Comparison of ENCODE assay signal across 19 mouse cellular contexts in genomic region chr11:32589201-32589600, GRCm38 (mm10). TPM values are rescaled to one million over a fixed set of nuclear protein-coding genes. Genes with fewer than 3 reads are reported as not detected.
DNase-seq lines count a peak whose midpoint lies in the region; ATAC-seq and TF ChIP-seq lines count a peak whose summit lies in the region.
"Had no signal": no experiment of that assay in that cellular context is flagged by ENCODE, and none has a peak within 500 bp of the region (broad histone marks: within the 10 kb centered on the region; RNA-seq: fewer than 3 reads in every experiment).

No protein-coding gene starts in this region.

- peak; percentile 14 for DNase-seq in gastrocnemius, adult 2 months
- DNase-seq in gastrocnemius, postnatal 10 days: no peak
- DNase-seq in midbrain, embryonic 10.5 days (ENCODE audit: low spot score): no peak
- DNase-seq: adrenal gland, adult 2 months; adrenal gland, postnatal 10 days; adrenal gland, postnatal 25 days; embryo, embryonic 11 days had no signal

- H3K4me2 ChIP-seq in midbrain, embryonic 16.5 days (ENCODE audit: low read length): no peak overlapping the region
- H3K4me2 ChIP-seq in neural tube, embryonic 13.5 days: no peak overlapping the region
- H3K4me2 ChIP-seq in neural tube, embryonic 15.5 days: no peak overlapping the region
- H3K4me2 ChIP-seq: embryonic facial prominence, embryonic 13.5 days; embryonic facial prominence, embryonic 15.5 days; forebrain, embryonic 12.5 days had no signal

- no peak for ATAC-seq in midbrain, embryonic 16.5 days
- ATAC-seq in neural tube, embryonic 13.5 days (ENCODE audit: low read depth): no peak
- no peak for ATAC-seq in neural tube, embryonic 15.5 days (ENCODE audit: low FRiP score)

- no peaks in the 10 kb centered on the region for H3K9me3 ChIP-seq in midbrain, embryonic 10.5 days (replicated peaks)
- no peaks in the 10 kb centered on the region for H3K9me3 ChIP-seq in midbrain, embryonic 16.5 days (replicated peaks; ENCODE audit: control insufficient read depth, low read length, poor library complexity, severe bottlenecking)
- no peaks in the 10 kb centered on the region for H3K9me3 ChIP-seq in neural tube, embryonic 13.5 days
- no peaks in the 10 kb centered on the region for H3K9me3 ChIP-seq in neural tube, embryonic 15.5 days (replicated peaks)
- H3K9me3 ChIP-seq: embryonic facial prominence, embryonic 13.5 days; embryonic facial prominence, embryonic 15.5 days; forebrain, embryonic 10.5 days; forebrain, embryonic 12.5 days had no signal

- H3K9ac ChIP-seq in midbrain, embryonic 16.5 days (ENCODE audit: low read depth, low read length): no peak overlapping the region
- H3K9ac ChIP-seq in neural tube, embryonic 13.5 days: peak overlapping the region; percentile 48; the same call in 1 of the 2 replicates
- no peak overlapping the region for H3K9ac ChIP-seq in neural tube, embryonic 15.5 days (replicated peaks)
- H3K9ac ChIP-seq: embryonic facial prominence, embryonic 15.5 days; forebrain, embryonic 12.5 days had no signal

- no peak overlapping the region for H3K27ac ChIP-seq in gastrocnemius, adult 2 months
- H3K27ac ChIP-seq in midbrain, embryonic 10.5 days (replicated peaks): 0 out of 2 replicates have a peak overlapping the region, but pooled peaks have one; percentile 52
- H3K27ac ChIP-seq in midbrain, embryonic 16.5 days (ENCODE audit: low read length): no peak overlapping the region
- H3K27ac ChIP-seq in neural tube, embryonic 13.5 days (replicated peaks): no peak overlapping the region
- no peak overlapping the region for H3K27ac ChIP-seq in neural tube, embryonic 15.5 days (replicated peaks)
- H3K27ac ChIP-seq: embryonic facial prominence, embryonic 13.5 days; embryonic facial prominence, embryonic 15.5 days; forebrain, embryonic 12.5 days had no signal

- no peaks in the 10 kb centered on the region for H3K27me3 ChIP-seq in midbrain, embryonic 10.5 days (ENCODE audit: low read depth, poor library complexity, severe bottlenecking)
- no peaks in the 10 kb centered on the region for H3K27me3 ChIP-seq in midbrain, embryonic 16.5 days (ENCODE audit: control insufficient read depth, insufficient read depth, low read depth, low read length)
- no peaks in the 10 kb centered on the region for H3K27me3 ChIP-seq in neural tube, embryonic 13.5 days
- no peaks in the 10 kb centered on the region for H3K27me3 ChIP-seq in neural tube, embryonic 15.5 days (replicated peaks)
- H3K27me3 ChIP-seq: embryonic facial prominence, embryonic 13.5 days; embryonic facial prominence, embryonic 15.5 days; forebrain, embryonic 12.5 days had no signal

- H3K36me3 ChIP-seq in midbrain, embryonic 10.5 days: no peaks in the 10 kb centered on the region
- no peaks in the 10 kb centered on the region for H3K36me3 ChIP-seq in midbrain, embryonic 16.5 days (ENCODE audit: control insufficient read depth, insufficient read depth, low read length)
- H3K36me3 ChIP-seq in neural tube, embryonic 13.5 days: no peaks in the 10 kb centered on the region
- H3K36me3 ChIP-seq in neural tube, embryonic 15.5 days: no peaks in the 10 kb centered on the region
- H3K36me3 ChIP-seq: embryonic facial prominence, embryonic 13.5 days; embryonic facial prominence, embryonic 15.5 days; forebrain, embryonic 10.5 days had no signal

- intact Hi-C loops in gastrocnemius, adult 2 months (cut with DNase I): loop anchor here (5.0 kb wide), 3 partner anchors 42 to 247 kb away; partner anchors contain the start of genes Efcab9 and Stk10

- H3K4me3 ChIP-seq in gastrocnemius, adult 2 months: no peak overlapping the region
- no peak overlapping the region for H3K4me3 ChIP-seq in midbrain, embryonic 10.5 days
- no peak overlapping the region for H3K4me3 ChIP-seq in midbrain, embryonic 16.5 days (ENCODE audit: low read depth, low read length)
- no peak overlapping the region for H3K4me3 ChIP-seq in neural tube, embryonic 13.5 days
- H3K4me3 ChIP-seq in neural tube, embryonic 15.5 days (replicated peaks): no peak overlapping the region
- H3K4me3 ChIP-seq: embryonic facial prominence, embryonic 13.5 days; embryonic facial prominence, embryonic 15.5 days; erythroblast, embryonic 14.5 days; forebrain, embryonic 10.5 days; forebrain, embryonic 12.5 days had no signal

- 94% methylated on average over 12 of the region's 12 CpGs for WGBS in midbrain, embryonic 10.5 days
- WGBS in midbrain, embryonic 16.5 days: 95% methylated on average over 12 of the region's 12 CpGs
- 92% methylated on average over 12 of the region's 12 CpGs for WGBS in neural tube, embryonic 13.5 days
- WGBS in neural tube, embryonic 15.5 days: 93% methylated on average over 12 of the region's 12 CpGs

- no peak for TF ChIP-seq CTCF in gastrocnemius, adult 2 months (IDR thresholded peaks at IDR 0.05)

- H3K4me1 ChIP-seq in midbrain, embryonic 10.5 days: peaks cover 13% of the 10 kb centered on the region
- H3K4me1 ChIP-seq in midbrain, embryonic 16.5 days (ENCODE audit: control insufficient read depth, insufficient read depth, low read length): no peaks in the 10 kb centered on the region
- H3K4me1 ChIP-seq in neural tube, embryonic 13.5 days (replicated peaks): peaks cover 15% of the 10 kb centered on the region; the same call in 1 of the 2 replicates
- H3K4me1 ChIP-seq in neural tube, embryonic 15.5 days: peaks cover 16% of the 10 kb centered on the region

RNA-seq across cellular contexts. Expression of gene Fbxw11, which starts 53.3 kb away (rescaled TPM):
- total RNA-seq in gastrocnemius, adult 2 months (2021): 10 to 100 TPM; 56.9 to 68.9 TPM
- 10 to 100 TPM; 51.7 to 56.8 TPM for total RNA-seq in gastrocnemius, postnatal 10 days (2021)
- 93.9 and 102 TPM in 2 replicates for polyA plus RNA-seq in midbrain, embryonic 10.5 days (2016; fragmentation: Nextera tagmentation; extraction: Ambion mirVana)
- 119 and 125 TPM in 2 replicates for polyA plus RNA-seq in midbrain, embryonic 16.5 days (2015; fragmentation: Nextera tagmentation; extraction: Ambion mirVana)
- polyA plus RNA-seq in neural tube, embryonic 13.5 days (2015; fragmentation: Nextera tagmentation; extraction: Ambion mirVana): 106 and 119 TPM in 2 replicates
- 107 and 110 TPM in 2 replicates for polyA plus RNA-seq in neural tube, embryonic 15.5 days (2015; fragmentation: Nextera tagmentation; extraction: Ambion mirVana)

RNA-seq across cellular contexts. Expression of gene Stk10, which starts 56.1 kb away (rescaled TPM):
- 1 to 10 TPM; 1.9 to 3.8 TPM for total RNA-seq in gastrocnemius, adult 2 months (2021)
- 1 to 10 TPM; 5.3 to 8.5 TPM for total RNA-seq in gastrocnemius, postnatal 10 days (2021)
- 1.5 and 2.1 TPM in 2 replicates for polyA plus RNA-seq in midbrain, embryonic 10.5 days (2016; fragmentation: Nextera tagmentation; extraction: Ambion mirVana)
- polyA plus RNA-seq in midbrain, embryonic 16.5 days (2015; fragmentation: Nextera tagmentation; extraction: Ambion mirVana): 1.2 and 1.7 TPM in 2 replicates
- 2.5 and 2.6 TPM in 2 replicates for polyA plus RNA-seq in neural tube, embryonic 13.5 days (2015; fragmentation: Nextera tagmentation; extraction: Ambion mirVana)
- 2.3 and 3.9 TPM in 2 replicates for polyA plus RNA-seq in neural tube, embryonic 15.5 days (2015; fragmentation: Nextera tagmentation; extraction: Ambion mirVana)

RNA-seq across cellular contexts. Expression of gene Efcab9, which starts 57.3 kb away (rescaled TPM):
- 1 to 10 TPM; 1.0 to 2.0 TPM for total RNA-seq in gastrocnemius, adult 2 months (2021)
- under 1 TPM in 1 of 2 experiments, not detected in 1; 0.66 TPM for total RNA-seq in gastrocnemius, postnatal 10 days (2021)
- polyA plus RNA-seq in midbrain, embryonic 10.5 days (2016; fragmentation: Nextera tagmentation; extraction: Ambion mirVana): 0.32 TPM in 1 of 2 replicates, not detected in the other
- not detected in 2 replicates for polyA plus RNA-seq in midbrain, embryonic 16.5 days (2015; fragmentation: Nextera tagmentation; extraction: Ambion mirVana)
- 0.36 TPM in 1 of 2 replicates, not detected in the other for polyA plus RNA-seq in neural tube, embryonic 13.5 days (2015; fragmentation: Nextera tagmentation; extraction: Ambion mirVana)
- 0.63 TPM in 1 of 2 replicates, not detected in the other for polyA plus RNA-seq in neural tube, embryonic 15.5 days (2015; fragmentation: Nextera tagmentation; extraction: Ambion mirVana)
- total RNA-seq: common myeloid progenitor, adult 5-6 weeks had no signal
- polyA plus RNA-seq: adrenal gland, adult 2 months; brain, embryonic 14.5 days; embryonic facial prominence, embryonic 13.5 days; embryonic facial prominence, embryonic 15.5 days; erythroblast, embryonic 14.5 days; forebrain, embryonic 14.5 days; forebrain, embryonic 16.5 days had no signal
